Mouse (Mus musculus) liver, adult 2 months (tissue): ENCODE measurements around the gene Gins2. TPM values are rescaled to one million over a fixed set of nuclear protein-coding genes. Genes with fewer than 3 reads are reported as not detected.

Source experiments
- DNase-seq: peaks from one replicate; pipeline ENCODE4 v3.0.0-alpha.2; 2011; ENCODE audit warnings: low read depth, low spot score; ENCODE audit errors: extremely low read depth
- H3K27ac ChIP-seq: fragments of 200-500 bp; replicated peaks from 2 replicates; pipeline ENCODE4 v1.5.1; 2012; ENCODE audit warnings: low read depth, mild to moderate bottlenecking, control low read depth, inconsistent platforms, low read length; ENCODE audit not compliant: insufficient read depth
- H3K27me3 ChIP-seq: fragments of 200-500 bp; 2 replicates; pipeline ENCODE4 v1.6.1; 2012; ENCODE audit warnings: mild to moderate bottlenecking, moderate library complexity, low read length, inconsistent platforms; ENCODE audit not compliant: control insufficient read depth, insufficient read depth
- H3K36me3 ChIP-seq: fragments of 200-500 bp; 2 replicates; pipeline ENCODE4 v1.6.1; 2012; ENCODE audit warnings: low read length, inconsistent platforms; ENCODE audit not compliant: control insufficient read depth, insufficient read depth
- H3K4me1 ChIP-seq: fragments of 200-500 bp; 2 replicates; pipeline ENCODE4 v1.6.1; 2011; ENCODE audit warnings: low read length; ENCODE audit not compliant: control insufficient read depth, insufficient read depth
- H3K4me3 ChIP-seq: fragments of 200-500 bp; 2 replicates; pipeline ENCODE4 v1.5.1; 2011; ENCODE audit warnings: low read depth, mild to moderate bottlenecking, control low read depth, low read length, moderate library complexity; ENCODE audit not compliant: insufficient read depth
- H3K79me2 ChIP-seq: fragments of 200-500 bp; 2 replicates; pipeline ENCODE4 v1.6.1; 2012; ENCODE audit warnings: inconsistent platforms, mild to moderate bottlenecking, low read length, moderate library complexity; ENCODE audit not compliant: control insufficient read depth, insufficient read depth
- H3K9ac ChIP-seq: fragments of 200-500 bp; 2 replicates; pipeline ENCODE4 v1.6.1; 2012; ENCODE audit warnings: low read depth, mild to moderate bottlenecking, control low read depth, inconsistent platforms, low read length
- CTCF ChIP-seq: fragments of 200-500 bp; IDR thresholded peaks from 2 replicates; pipeline ENCODE4 v1.5.1; 2011; ENCODE audit warnings: low read depth, low read length, control low read depth
- POLR2A ChIP-seq: fragments of 200-500 bp; IDR thresholded peaks from 2 replicates; pipeline ENCODE4 v1.6.1; 2011; ENCODE audit warnings: low read length, control low read depth; ENCODE audit not compliant: insufficient read depth; ENCODE audit errors: extremely low read depth
- WGBS: fragments of 180-500 bp; shearing (Covaris S2); methylation state at CpG from one replicate; pipeline ENCODE4 v1.1.7; 2018; 5-methylcytosine and 5-hydroxymethylcytosine counted together
- polyA plus RNA-seq: library from polyadenylated mRNA; depleted of rRNA; stranded (reverse); fragments of >200 nt; gene quantifications from 2 replicates; pipeline ENCODE4 v1.2.3, GENCODE M21; 2012
- total RNA-seq: library from RNA; depleted of rRNA; stranded (reverse); fragments of >200 nt; gene quantifications from 2 replicates; pipeline ENCODE4 v1.2.3, GENCODE M21; 2014

Gins2 gene
- total and polyA plus RNA-seq, 2 experiments = 0.37 to 1.9 TPM

DNA sequence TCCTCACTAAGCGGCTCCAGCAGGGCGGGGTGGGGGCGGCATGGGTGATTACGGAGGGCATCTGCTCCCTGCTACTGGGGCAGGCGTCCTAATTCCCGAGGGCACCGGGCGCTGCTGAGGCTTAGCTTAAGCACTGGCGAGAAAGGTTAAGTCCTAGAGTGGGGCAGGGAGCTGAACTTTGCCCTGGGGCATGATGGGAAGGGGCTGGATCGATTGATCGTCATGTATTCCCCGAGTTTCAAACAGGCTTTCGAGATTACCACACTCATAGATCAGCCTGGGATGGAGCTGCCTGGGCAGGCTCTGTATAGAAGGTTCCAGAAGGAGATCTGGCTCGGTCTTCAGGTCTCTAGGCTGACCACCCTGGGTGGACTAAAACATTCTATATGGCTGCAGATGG lies 33.1 kb upstream of the Gins2 start:
- Histone ChIP-seq H3K4me3 (no peak overlapping the region), H3K36me3 (no peaks in the 10 kb centered on the region), H3K79me2 (no peaks in the 10 kb centered on the region), H3K9ac (peak overlapping the region; percentile 24; the same call in 1 of the 2 replicates), H3K27ac (peak overlapping the region; percentile 85), H3K27me3 (no peaks in the 10 kb centered on the region), H3K4me1 (peaks cover 28% of the 10 kb centered on the region)
- TF ChIP-seq CTCF (no peak), POLR2A (no peak)
- peak; percentile 81 for DNase-seq
- 25% methylated on average over 14 of the region's 14 CpGs for WGBS

DNA sequence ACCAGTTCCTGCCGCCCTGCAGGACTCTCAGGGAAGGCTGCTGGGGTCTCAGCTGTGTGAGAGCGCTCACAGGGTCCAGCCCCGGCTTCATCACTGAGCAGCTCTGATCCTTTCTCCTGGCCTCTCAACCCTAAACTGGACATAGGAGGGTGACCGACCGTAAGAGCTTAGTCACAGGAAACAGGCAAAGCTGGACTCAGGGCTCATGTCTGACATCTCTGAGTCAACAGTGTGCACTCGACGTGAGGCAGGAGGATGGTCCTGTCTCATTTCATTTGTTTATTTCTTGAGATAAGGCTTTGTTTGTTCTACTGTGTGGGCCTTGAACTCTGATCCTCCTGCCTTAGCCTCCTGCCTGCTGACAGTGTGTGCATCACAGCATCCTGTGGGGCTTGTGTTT lies 31.3 kb upstream of the Gins2 start:
- no peaks in the 10 kb centered on the region for H3K79me2 ChIP-seq
- H3K27me3 ChIP-seq = no peaks in the 10 kb centered on the region
- H3K36me3 ChIP-seq = no peaks in the 10 kb centered on the region
- H3K27ac ChIP-seq = peak overlapping the region; percentile 96
- H3K4me3 ChIP-seq = no peak overlapping the region
- TF ChIP-seq CTCF (no peak), POLR2A (no peak)
- peak overlapping the region; percentile 45 for H3K9ac ChIP-seq
- peaks cover 28% of the 10 kb centered on the region for H3K4me1 ChIP-seq
- peak; percentile 68 for DNase-seq
- 24% methylated on average over 7 of the region's 7 CpGs for WGBS

DNA sequence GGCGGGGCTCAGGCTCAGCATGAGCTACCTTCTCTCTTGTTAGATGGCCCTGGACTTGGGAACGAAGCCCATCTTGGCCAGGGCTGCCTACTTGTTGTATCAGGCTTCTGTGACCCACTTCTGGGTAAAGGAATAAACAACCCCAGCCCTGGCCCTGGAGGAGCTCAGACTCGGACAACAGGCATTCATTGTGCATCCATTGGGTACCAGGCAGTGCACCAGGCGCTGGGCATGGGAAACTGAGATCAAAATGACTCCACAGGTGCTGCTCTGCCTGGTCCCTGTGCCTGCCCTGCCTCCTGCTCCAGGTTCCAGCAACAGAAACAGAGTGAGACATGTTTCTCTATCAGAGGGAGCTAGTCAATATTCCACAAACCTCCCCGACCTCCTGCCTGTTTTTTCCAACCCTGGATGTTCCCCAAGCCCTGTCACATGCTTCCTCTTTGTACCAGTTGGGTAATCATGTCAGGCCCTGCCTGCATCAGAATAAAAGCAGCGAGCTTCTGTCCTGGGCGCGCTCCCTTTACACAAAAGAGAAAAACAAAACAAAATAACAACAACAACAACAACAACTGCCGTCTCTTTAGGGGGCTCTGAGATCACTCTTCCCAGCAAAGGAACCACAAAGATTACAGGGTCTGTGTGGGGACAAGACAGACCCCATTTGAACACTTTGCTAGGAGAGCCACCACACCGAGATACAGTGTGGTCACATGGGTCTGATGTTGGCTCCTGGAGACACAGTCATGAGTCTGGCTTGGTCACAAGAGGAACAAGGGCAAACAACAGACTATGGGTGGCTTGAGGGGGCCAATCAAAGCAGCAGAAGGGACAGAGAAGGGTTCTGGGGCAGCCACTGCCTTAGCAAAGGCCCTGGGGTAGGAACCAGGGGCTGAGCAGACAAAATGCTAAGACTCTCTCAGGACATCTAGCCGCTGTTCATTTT lies 30.4 kb upstream of the Gins2 start:
- DNase-seq = peak; percentile 95
- 29% methylated on average over 11 of the region's 11 CpGs for WGBS
- H3K79me2 ChIP-seq = no peaks in the 10 kb centered on the region

DNA sequence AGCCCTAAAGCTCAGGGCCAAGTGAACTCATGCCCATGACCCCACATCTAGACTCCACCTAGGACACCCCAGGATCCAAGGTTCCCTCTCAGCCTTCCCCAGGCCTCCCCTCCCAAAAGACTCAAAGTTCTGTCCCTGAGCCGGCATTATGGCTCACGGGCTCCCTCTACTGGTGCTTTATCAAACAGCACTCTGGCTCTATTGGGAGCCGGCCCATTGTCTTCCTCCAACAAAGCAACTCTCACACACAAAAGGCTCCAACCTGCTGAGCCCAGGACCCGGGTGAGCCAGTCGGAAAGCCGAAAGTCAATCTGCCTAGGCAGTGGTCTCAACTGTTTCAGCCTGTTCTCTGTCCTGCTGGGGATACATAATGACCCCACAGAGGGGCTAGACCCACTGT lies 29.0 kb upstream of the Gins2 start:
- TF ChIP-seq POLR2A (no peak), CTCF (peak; percentile 84)
- H3K27me3 ChIP-seq = no peaks in the 10 kb centered on the region
- DNase-seq = peak; percentile 40
- no peaks in the 10 kb centered on the region for H3K79me2 ChIP-seq
- H3K27ac ChIP-seq = peak overlapping the region; percentile 54; the same call in 1 of the 2 replicates
- H3K4me1 ChIP-seq = peaks cover 28% of the 10 kb centered on the region
- no peak overlapping the region for H3K9ac ChIP-seq
- H3K4me3 ChIP-seq = no peak overlapping the region
- 0% methylated on average over 6 of the region's 6 CpGs for WGBS
- H3K36me3 ChIP-seq = no peaks in the 10 kb centered on the region

More for the DNA sequence above, 30.4 kb upstream of the Gins2 start:
- no peak overlapping the region for H3K4me3 ChIP-seq
- H3K27ac ChIP-seq = peak overlapping the region; percentile 96
- H3K4me1 ChIP-seq = peaks cover 28% of the 10 kb centered on the region
- TF ChIP-seq POLR2A = no peak
- TF ChIP-seq CTCF = no peak
- H3K27me3 ChIP-seq = no peaks in the 10 kb centered on the region
- no peaks in the 10 kb centered on the region for H3K36me3 ChIP-seq
- peak overlapping the region; percentile 45 for H3K9ac ChIP-seq

DNA sequence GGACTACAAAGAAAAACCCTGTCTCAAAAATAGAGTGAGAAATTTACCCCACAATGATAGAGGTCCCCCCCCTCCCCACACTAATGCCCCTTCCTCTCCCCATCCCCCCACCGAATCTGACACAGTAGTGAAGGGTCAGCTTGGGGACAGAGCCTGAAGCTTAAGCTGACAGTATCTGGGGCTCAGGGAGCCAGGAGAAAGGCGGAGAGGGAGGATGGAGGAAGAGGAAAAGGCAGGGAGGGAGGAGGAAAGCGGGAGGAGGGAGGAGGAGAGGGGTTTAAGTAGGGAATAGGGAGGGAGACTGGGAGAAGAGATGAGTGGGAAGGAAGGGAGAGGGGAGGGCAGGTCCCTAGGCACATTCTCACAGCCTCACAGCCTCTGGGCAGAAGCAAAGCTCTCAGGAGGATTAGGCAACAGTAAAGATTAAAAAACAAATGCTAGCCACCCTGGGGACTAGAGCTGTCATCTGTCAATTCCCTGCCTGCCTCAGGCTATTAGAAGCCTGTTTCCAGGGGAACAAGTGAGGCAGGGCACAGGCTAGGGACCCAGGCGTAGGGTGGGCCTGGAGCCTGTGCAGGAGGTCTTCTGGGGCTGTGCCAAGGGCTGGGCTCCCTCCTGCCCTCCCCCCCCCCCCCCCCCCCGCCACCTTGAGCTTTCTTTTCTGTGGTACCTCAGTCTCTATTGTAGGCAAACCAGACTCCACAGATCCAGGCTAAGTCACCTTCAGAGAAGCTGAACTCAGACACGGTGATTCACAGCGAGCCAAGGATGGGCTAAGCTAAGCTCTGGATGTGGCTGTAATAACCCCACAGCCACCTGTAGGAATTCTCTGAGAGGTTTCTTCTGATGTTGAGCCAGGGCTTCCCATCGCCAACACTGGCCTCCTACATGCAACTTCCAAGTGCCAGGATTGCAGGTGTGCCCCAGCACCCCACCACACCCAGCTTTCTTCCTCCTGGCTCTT lies 27.8 kb upstream of the Gins2 start:
- Histone ChIP-seq H3K9ac (no peak overlapping the region), H3K36me3 (no peaks in the 10 kb centered on the region), H3K4me3 (no peak overlapping the region), H3K4me1 (peaks cover 27% of the 10 kb centered on the region), H3K79me2 (no peaks in the 10 kb centered on the region), H3K27me3 (no peaks in the 10 kb centered on the region), H3K27ac (no peak overlapping the region)
- DNase-seq = no peak
- no peak for TF ChIP-seq POLR2A
- no peak for TF ChIP-seq CTCF
- WGBS = 85% methylated on average over 8 of the region's 8 CpGs
